Mouse (Mus musculus): Measurements from ENCODE around the gene Klf13. TPM values are rescaled to one million over a fixed set of nuclear protein-coding genes. Genes with fewer than 3 reads are reported as not detected.

Klf13 gene
- polyA plus RNA-seq, 1 experiment from 2014 or later: 26.9 TPM

- ATAC-seq (ENCODE audit: low FRiP score, low TSS enrichment): no peak
- peaks cover 36% of the 10 kb centered on the region for H3K4me1 ChIP-seq (replicated peaks; ENCODE audit: control insufficient read depth, insufficient read depth)
- 55% methylated on average over 2 of the region's 2 CpGs for WGBS
- no peak overlapping the region for H3K4me3 ChIP-seq (ENCODE audit: low read depth, low read length)
- H3K4me2 ChIP-seq (replicated peaks; ENCODE audit: low read depth): no peak overlapping the region
- H3K9ac ChIP-seq (ENCODE audit: low read length): no peak overlapping the region
- TF ChIP-seq CTCF (IDR thresholded peaks at IDR 0.05; ENCODE audit: low read depth) (no peak), EP300 (optimal IDR thresholded peaks at IDR 0.05) (no peak)
- no peak overlapping the region for H3K27ac ChIP-seq (replicated peaks)
- H3K36me3 ChIP-seq (ENCODE audit: control insufficient read depth, insufficient read depth, low read length): no peaks in the 10 kb centered on the region
- DNase-seq (ENCODE audit: low spot score): no peak
- no peaks in the 10 kb centered on the region for H3K9me3 ChIP-seq (ENCODE audit: control insufficient read depth, low read length)
- H3K27me3 ChIP-seq (ENCODE audit: control insufficient read depth, insufficient read depth, low read length): no peaks in the 10 kb centered on the region
Observed at GRCm38 (mm10) chr7:63922571-63922970, 16.1 kb downstream of the Klf13 start.

GRCm38 (mm10) chr7:63921909-63922562 lies 16.7 kb downstream of the Klf13 start:
- Histone ChIP-seq H3K27me3 (ENCODE audit: control insufficient read depth, insufficient read depth, low read length) (no peaks in the 10 kb centered on the region), H3K9ac (ENCODE audit: low read length) (no peak overlapping the region), H3K27ac (replicated peaks) (no peak overlapping the region), H3K4me3 (ENCODE audit: low read depth, low read length) (no peak overlapping the region), H3K9me3 (ENCODE audit: control insufficient read depth, low read length) (no peaks in the 10 kb centered on the region), H3K36me3 (ENCODE audit: control insufficient read depth, insufficient read depth, low read length) (no peaks in the 10 kb centered on the region), H3K4me1 (replicated peaks; ENCODE audit: control insufficient read depth, insufficient read depth) (peaks cover 36% of the 10 kb centered on the region), H3K4me2 (replicated peaks; ENCODE audit: low read depth) (no peak overlapping the region)
- DNase-seq (ENCODE audit: low spot score): no peak
- ATAC-seq (ENCODE audit: low FRiP score, low TSS enrichment): no peak
- WGBS: 58% methylated on average over 8 of the region's 8 CpGs
- TF ChIP-seq CTCF (IDR thresholded peaks at IDR 0.05; ENCODE audit: low read depth) (no peak), EP300 (optimal IDR thresholded peaks at IDR 0.05) (no peak)

GRCm38 (mm10) chr7:63918771-63919768 lies 19.6 kb downstream of the Klf13 start:
- no peak overlapping the region for H3K4me3 ChIP-seq (ENCODE audit: low read depth, low read length)
- no peaks in the 10 kb centered on the region for H3K27me3 ChIP-seq (ENCODE audit: control insufficient read depth, insufficient read depth, low read length)
- H3K9me3 ChIP-seq (ENCODE audit: control insufficient read depth, low read length): no peaks in the 10 kb centered on the region
- no peak for DNase-seq (ENCODE audit: low spot score)
- ATAC-seq (ENCODE audit: low FRiP score, low TSS enrichment): no peak; the same call in 1 of the 2 replicates
- H3K36me3 ChIP-seq (ENCODE audit: control insufficient read depth, insufficient read depth, low read length): no peaks in the 10 kb centered on the region
- TF ChIP-seq CTCF (IDR thresholded peaks at IDR 0.05; ENCODE audit: low read depth): no peak
- TF ChIP-seq EP300 (optimal IDR thresholded peaks at IDR 0.05): no peak
- peaks cover 14% of the 10 kb centered on the region for H3K4me1 ChIP-seq (replicated peaks; ENCODE audit: control insufficient read depth, insufficient read depth)
- WGBS: 75% methylated on average over 12 of the region's 12 CpGs
- no peak overlapping the region for H3K9ac ChIP-seq (ENCODE audit: low read length)
- H3K4me2 ChIP-seq (replicated peaks; ENCODE audit: low read depth): no peak overlapping the region
- H3K27ac ChIP-seq (replicated peaks): 0 out of 2 replicates have a peak overlapping the region, but pooled peaks have one; percentile 56

- no peak overlapping the region for H3K4me2 ChIP-seq (replicated peaks; ENCODE audit: low read depth)
- 41% methylated on average over 6 of the region's 6 CpGs for WGBS
- peak overlapping the region; percentile 56; the same call in 1 of the 2 replicates for H3K27ac ChIP-seq (replicated peaks)
- DNase-seq (ENCODE audit: low spot score) (peak; percentile 75), ATAC-seq (ENCODE audit: low FRiP score, low TSS enrichment) (peak; percentile 76)
- no peak overlapping the region for H3K9ac ChIP-seq (ENCODE audit: low read length)
- H3K36me3 ChIP-seq (ENCODE audit: control insufficient read depth, insufficient read depth, low read length): no peaks in the 10 kb centered on the region
- no peak overlapping the region for H3K4me3 ChIP-seq (ENCODE audit: low read depth, low read length)
- H3K27me3 ChIP-seq (ENCODE audit: control insufficient read depth, insufficient read depth, low read length): no peaks in the 10 kb centered on the region
- H3K9me3 ChIP-seq (ENCODE audit: control insufficient read depth, low read length): no peaks in the 10 kb centered on the region
- TF ChIP-seq CTCF (IDR thresholded peaks at IDR 0.05; ENCODE audit: low read depth): no peak
- no peak for TF ChIP-seq EP300 (optimal IDR thresholded peaks at IDR 0.05)
- peaks cover 12% of the 10 kb centered on the region; the same call in 1 of the 2 replicates for H3K4me1 ChIP-seq (replicated peaks; ENCODE audit: control insufficient read depth, insufficient read depth)
Observed at GRCm38 (mm10) chr7:63917693-63918092, 21.0 kb downstream of the Klf13 start.

- peaks cover 20% of the 10 kb centered on the region for H3K4me1 ChIP-seq (replicated peaks; ENCODE audit: control insufficient read depth, insufficient read depth)
- no peaks in the 10 kb centered on the region for H3K9me3 ChIP-seq (ENCODE audit: control insufficient read depth, low read length)
- no peak within 1 kb of the TSS for H3K9ac ChIP-seq (ENCODE audit: low read length)
- no peak for DNase-seq (ENCODE audit: low spot score)
- 92% methylated on average over 6 of the region's 6 CpGs for WGBS
- ATAC-seq (ENCODE audit: low FRiP score, low TSS enrichment): no peak
- TF ChIP-seq CTCF (IDR thresholded peaks at IDR 0.05; ENCODE audit: low read depth) (no peak), EP300 (optimal IDR thresholded peaks at IDR 0.05) (no peak)
- H3K27me3 ChIP-seq (ENCODE audit: control insufficient read depth, insufficient read depth, low read length): no peaks in the 10 kb centered on the region
- no peak within 1 kb of the TSS for H3K4me2 ChIP-seq (replicated peaks; ENCODE audit: low read depth)
- no peak within 1 kb of the TSS for H3K4me3 ChIP-seq (ENCODE audit: low read depth, low read length)
- no peak within 1 kb of the TSS for H3K27ac ChIP-seq (replicated peaks)
- no peaks in the 10 kb centered on the region for H3K36me3 ChIP-seq (ENCODE audit: control insufficient read depth, insufficient read depth, low read length)
Observed at GRCm38 (mm10) chr7:63916268-63916907, 22.3 kb downstream of the Klf13 start, which contains the start of gene E030018B13Rik. TSS of gene E030018B13Rik (plus strand) at chr7:63916857.
